Mouse (Mus musculus) embryo, embryonic 11 days (tissue): ENCODE results near the gene A4galt.
"Not testable (repeated sequence)": the region's sequence is repeated elsewhere in the genome, so short reads cannot be mapped to it uniquely, and the experiment has no call there.

Source experiments
- DNase-seq: peaks from one replicate; pipeline ENCODE4 v3.0.0-alpha.2; 2015

A4galt gene

GRCm38 (mm10) chr15:83251176-83252004 is at the start of gene A4galt:
A4galt (minus strand) TSS chr15:83251774.
- peak; percentile 54 for DNase-seq

GRCm38 (mm10) chr15:83299916-83300582 is 48.5 kb upstream of the A4galt start:
- no peak for DNase-seq

GRCm38 (mm10) chr15:83299450-83299849 is 47.9 kb upstream of the A4galt start:
- DNase-seq, result no peak

GRCm38 (mm10) chr15:83298810-83299209 is 47.2 kb upstream of the A4galt start:
- no peak for DNase-seq

GRCm38 (mm10) chr15:83298313-83298712 is 46.7 kb upstream of the A4galt start:
- DNase-seq, result no peak

GRCm38 (mm10) chr15:83296771-83297311 is 45.3 kb upstream of the A4galt start:
- DNase-seq, result peak; percentile 23

- no peak for DNase-seq
Measured at GRCm38 (mm10) chr15:83296050-83296449, 44.5 kb upstream of the A4galt start.

- no peak for DNase-seq
Measured at GRCm38 (mm10) chr15:83294954-83295353, 43.4 kb upstream of the A4galt start.

GRCm38 (mm10) chr15:83293706-83294645 is 42.4 kb upstream of the A4galt start:
- DNase-seq, result no peak

GRCm38 (mm10) chr15:83293144-83293543 is 41.6 kb upstream of the A4galt start:
- DNase-seq, result no peak

- no peak for DNase-seq
Measured at GRCm38 (mm10) chr15:83292261-83293056, 40.9 kb upstream of the A4galt start.

- no peak for DNase-seq
Measured at GRCm38 (mm10) chr15:83290899-83291298, 39.3 kb upstream of the A4galt start.

GRCm38 (mm10) chr15:83284828-83285227 is 33.3 kb upstream of the A4galt start:
- DNase-seq, result no peak

GRCm38 (mm10) chr15:83282397-83282796 is 30.8 kb upstream of the A4galt start:
- no peak for DNase-seq

GRCm38 (mm10) chr15:83281303-83281702 is 29.7 kb upstream of the A4galt start:
- no peak for DNase-seq

- DNase-seq, result no peak
Measured at GRCm38 (mm10) chr15:83278579-83278978, 27.0 kb upstream of the A4galt start.

GRCm38 (mm10) chr15:83277451-83277850 is 25.9 kb upstream of the A4galt start:
- DNase-seq, result no peak

GRCm38 (mm10) chr15:83274237-83274636 is 22.7 kb upstream of the A4galt start:
- not testable (repeated sequence) for DNase-seq

GRCm38 (mm10) chr15:83273017-83273416 is 21.4 kb upstream of the A4galt start:
- DNase-seq, result no peak

GRCm38 (mm10) chr15:83271221-83271620 is 19.6 kb upstream of the A4galt start:
- DNase-seq, result not testable (repeated sequence)

- DNase-seq, result not testable (repeated sequence)
Measured at GRCm38 (mm10) chr15:83269985-83270384, 18.4 kb upstream of the A4galt start.

- DNase-seq, result not testable (repeated sequence)
Measured at GRCm38 (mm10) chr15:83268428-83268827, 16.9 kb upstream of the A4galt start.
